Mouse (Mus musculus): ENCODE measurements around the gene Wfdc15a. TPM values are rescaled to one million over a fixed set of nuclear protein-coding genes. Genes with fewer than 3 reads are reported as not detected.

Gene Wfdc15a
- total and polyA plus RNA-seq, 3 experiments: not detected

- no peak for DNase-seq (ENCODE audit: low read depth, low spot score)
- Histone ChIP-seq H3K9ac (ENCODE audit: control insufficient read depth, low read depth, low read length, poor library complexity, severe bottlenecking) (no peak overlapping the region), H3K36me3 (ENCODE audit: control insufficient read depth in 1 of 2, insufficient read depth in 2 of 2, low read length in 2 of 2) (peaks cover 0 to 5% of the 10 kb centered on the region in 2 experiments; a peak in 2 of 4 replicates)
These were observed 43.8 kb downstream of the Wfdc15a start for GRCm38 (mm10) chr2:164156158-164156557.

GRCm38 (mm10) chr2:164154007-164154406 is 45.9 kb downstream of the Wfdc15a start:
- Histone ChIP-seq H3K79me2 (ENCODE audit: control insufficient read depth, insufficient read depth, low read length, poor library complexity) (no peaks in the 10 kb centered on the region), H3K27ac (ENCODE audit: control insufficient read depth, low read depth, low read length) (no peak overlapping the region), H3K4me1 (ENCODE audit: control insufficient read depth in 1 of 2, insufficient read depth in 2 of 2, low read length in 2 of 2) (no peaks in the 10 kb centered on the region), H3K9ac (ENCODE audit: control insufficient read depth, low read depth, low read length, poor library complexity, severe bottlenecking) (no peak overlapping the region), H3K36me3 (ENCODE audit: control insufficient read depth in 1 of 2, insufficient read depth in 2 of 2, low read length in 2 of 2) (peaks cover 0 to 6% of the 10 kb centered on the region in 2 experiments; a peak in 2 of 4 replicates), H3K4me3 (ENCODE audit: control insufficient read depth in 1 of 2, insufficient read depth in 1 of 2, low read depth in 2 of 2, low read length in 2 of 2) (no peak overlapping the region), H3K9me3 (replicated peaks; ENCODE audit: insufficient read depth, low read length) (no peaks in the 10 kb centered on the region), H3K27me3 (ENCODE audit: control insufficient read depth in 1 of 2, insufficient read depth in 2 of 2, low read length in 2 of 2) (no peaks in the 10 kb centered on the region)
- TF ChIP-seq TCF12 (IDR thresholded peaks at IDR 0.05; ENCODE audit: low read depth, low read length) (no peak), CHD2 (IDR thresholded peaks at IDR 0.05; ENCODE audit: low read length) (no peak), POLR2A (IDR thresholded peaks at IDR 0.05; ENCODE audit: control insufficient read depth in 1 of 2, insufficient read depth in 1 of 2, low read depth in 1 of 2, low read length in 2 of 2, poor library complexity in 1 of 2) (no peak), ZC3H11A (IDR thresholded peaks at IDR 0.05; ENCODE audit: low read depth, low read length) (no peak), USF1 (IDR thresholded peaks at IDR 0.05; ENCODE audit: low read depth, low read length) (no peak), NRF1 (IDR thresholded peaks at IDR 0.05; ENCODE audit: insufficient read depth, low read depth, low read length, poor library complexity, severe bottlenecking) (no peak), MAFK (IDR thresholded peaks at IDR 0.05; ENCODE audit: borderline replicate concordance, low read depth, low read length) (no peak), MYC (IDR thresholded peaks at IDR 0.05; ENCODE audit: low read depth, low read length) (no peak), RAD21 (IDR thresholded peaks at IDR 0.05; ENCODE audit: low read depth, low read length) (no peak), RCOR1 (IDR thresholded peaks at IDR 0.05; ENCODE audit: low read depth, low read length) (no peak), CHD1 (IDR thresholded peaks at IDR 0.05; ENCODE audit: low read depth, low read length) (no peak), MEF2A (IDR thresholded peaks at IDR 0.05; ENCODE audit: extremely low read depth, insufficient replicate concordance, low read depth, low read length, poor library complexity, severe bottlenecking) (no peak), USF2 (IDR thresholded peaks at IDR 0.05; ENCODE audit: borderline replicate concordance in 1 of 2, insufficient read depth in 1 of 2, low read depth in 1 of 2, low read length in 2 of 2) (no peak), MAX (IDR thresholded peaks at IDR 0.05; ENCODE audit: low read length) (no peak)
- DNase-seq (ENCODE audit: low read depth, low spot score): no peak

More at GRCm38 (mm10) chr2:164156158-164156557, 43.8 kb downstream of the Wfdc15a start:
- TF ChIP-seq POLR2AphosphoS2 (IDR thresholded peaks at IDR 0.05; ENCODE audit: low read length) (no peak), UBTF (IDR thresholded peaks at IDR 0.05; ENCODE audit: borderline replicate concordance, insufficient read depth, low read depth, low read length) (no peak), POLR2A (IDR thresholded peaks at IDR 0.05; ENCODE audit: control insufficient read depth in 1 of 2, insufficient read depth in 1 of 2, low read depth in 1 of 2, low read length in 2 of 2, poor library complexity in 1 of 2) (no peak), MXI1 (IDR thresholded peaks at IDR 0.05; ENCODE audit: low read depth, low read length) (no peak), HCFC1 (IDR thresholded peaks at IDR 0.05; ENCODE audit: low read depth, low read length) (no peak), ZNF384 (IDR thresholded peaks at IDR 0.05; ENCODE audit: low read depth, low read length) (no peak), RCOR1 (IDR thresholded peaks at IDR 0.05; ENCODE audit: low read depth, low read length) (no peak), KAT2A (conservative IDR thresholded peaks at IDR 0.05; ENCODE audit: low read depth, low read length) (no peak), NRF1 (IDR thresholded peaks at IDR 0.05; ENCODE audit: insufficient read depth, low read depth, low read length, poor library complexity, severe bottlenecking) (no peak), CHD2 (IDR thresholded peaks at IDR 0.05; ENCODE audit: low read length) (no peak), ZKSCAN1 (IDR thresholded peaks at IDR 0.05; ENCODE audit: low read depth, low read length) (no peak), MYB (IDR thresholded peaks at IDR 0.05; ENCODE audit: low read depth, low read length) (no peak), JUND (IDR thresholded peaks at IDR 0.05; ENCODE audit: low read depth, low read length) (no peak), MAX (IDR thresholded peaks at IDR 0.05; ENCODE audit: low read length) (no peak), NELFE (IDR thresholded peaks at IDR 0.05; ENCODE audit: low read depth, low read length) (no peak)
- no peaks in the 10 kb centered on the region for H3K4me1 ChIP-seq (ENCODE audit: control insufficient read depth in 1 of 2, insufficient read depth in 2 of 2, low read length in 2 of 2)
- H3K27me3 ChIP-seq (ENCODE audit: control insufficient read depth in 1 of 2, insufficient read depth in 2 of 2, low read length in 2 of 2): no peaks in the 10 kb centered on the region
- no peaks in the 10 kb centered on the region for H3K79me2 ChIP-seq (ENCODE audit: control insufficient read depth, insufficient read depth, low read length, poor library complexity)
- no peaks in the 10 kb centered on the region for H3K9me3 ChIP-seq (replicated peaks; ENCODE audit: insufficient read depth, low read length)
- no peak overlapping the region for H3K27ac ChIP-seq (ENCODE audit: control insufficient read depth, low read depth, low read length)
- no peak overlapping the region for H3K4me3 ChIP-seq (ENCODE audit: control insufficient read depth in 1 of 2, insufficient read depth in 1 of 2, low read depth in 2 of 2, low read length in 2 of 2)

All from MEL (cell line).